Mouse (Mus musculus): ENCODE data around the gene Zbed6.
"Not testable (repeated sequence)": the region's sequence is repeated elsewhere in the genome, so short reads cannot be mapped to it uniquely, and the experiment has no call there.

Zbed6 gene

DNA sequence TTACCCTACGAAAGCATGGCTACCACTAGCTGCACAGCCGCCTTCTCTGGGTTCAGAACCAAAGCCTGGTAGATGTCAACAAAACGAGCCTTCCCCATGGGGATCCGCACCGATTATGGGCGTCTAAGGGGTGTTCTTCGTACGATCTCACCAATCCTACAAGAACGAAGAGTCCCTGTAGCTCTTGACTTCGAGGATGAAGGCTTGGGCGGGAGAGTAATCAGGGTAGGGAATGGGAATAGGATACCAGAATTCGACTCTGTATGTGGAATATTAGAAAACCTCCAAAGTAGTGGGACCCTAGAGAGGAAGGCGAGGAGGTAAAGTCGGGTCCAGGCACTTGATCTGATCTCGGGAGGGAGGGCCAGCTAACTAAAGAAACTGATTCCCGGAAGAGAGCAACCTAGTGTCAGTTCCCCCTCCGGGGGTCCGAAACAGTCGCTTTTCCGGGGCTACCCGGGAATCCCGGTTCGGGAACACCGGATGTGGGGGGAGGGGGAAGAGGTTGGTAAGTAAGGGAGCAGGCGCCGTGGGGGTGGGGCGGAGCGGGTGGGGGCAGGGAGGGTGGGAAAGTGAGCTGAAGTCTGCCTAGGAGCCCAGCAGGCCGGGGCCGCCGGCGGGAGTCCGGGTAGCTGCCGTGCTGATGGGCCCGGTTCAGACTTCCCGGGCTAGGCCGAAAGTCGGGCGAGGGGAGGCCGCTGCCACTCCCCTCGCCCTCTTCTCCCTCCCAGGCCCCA lies at the start of gene Zbed6:
Zbed6 (minus strand) TSS at position 420 of the 737 bp plus-strand sequence.
- peak; percentile 84 for DNase-seq

DNA sequence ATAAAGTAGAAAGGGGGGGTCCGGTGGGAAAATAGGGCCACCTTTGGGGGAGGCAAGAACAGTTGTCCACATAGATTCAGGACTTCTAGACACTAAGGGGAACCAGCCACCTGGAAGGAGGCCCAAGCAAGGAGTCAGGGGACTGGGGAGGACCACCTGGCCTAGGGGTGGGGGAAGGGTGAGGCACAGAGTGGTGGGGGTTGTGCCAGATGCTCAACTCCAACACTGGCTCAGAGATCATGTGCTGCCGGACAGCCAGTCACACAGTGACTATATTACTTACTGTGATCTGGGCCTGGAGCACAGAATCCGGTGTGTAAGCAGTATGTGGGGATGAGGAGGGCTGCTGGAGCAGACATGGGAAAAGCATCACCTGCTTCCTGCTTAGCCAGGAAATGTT lies 48.6 kb upstream of the Zbed6 start:
- DNase-seq = no peak

- DNase-seq = peak; percentile 74
Measured at GRCm38 (mm10) chr1:133701824-133702223, 41.1 kb upstream of the Zbed6 start.

GRCm38 (mm10) chr1:133697935-133698620 lies 37.4 kb upstream of the Zbed6 start:
- no peak for DNase-seq

GRCm38 (mm10) chr1:133695901-133696300 lies 35.2 kb upstream of the Zbed6 start:
- DNase-seq = peak; percentile 89

DNA sequence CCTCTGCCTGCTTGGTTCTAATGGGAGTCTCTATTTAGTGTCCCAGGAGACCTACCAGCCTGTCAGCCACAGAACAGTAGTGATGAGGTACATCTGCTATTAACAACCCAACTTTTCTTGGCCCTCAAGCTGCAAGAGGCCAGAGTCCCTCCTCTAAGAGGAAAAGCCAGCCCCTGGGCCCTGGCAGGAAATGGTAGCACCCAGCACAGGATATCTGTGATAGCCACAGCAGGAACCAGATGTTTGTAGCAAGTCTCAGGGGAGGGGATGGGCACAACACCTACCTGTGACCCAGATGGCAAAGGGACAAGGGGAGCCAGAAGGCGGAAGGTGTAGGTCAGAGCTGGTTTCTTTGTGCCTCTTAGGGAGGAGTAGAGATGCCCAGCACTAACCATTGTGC lies 34.2 kb upstream of the Zbed6 start:
- DNase-seq = peak; percentile 47

- no peak for DNase-seq
Measured at GRCm38 (mm10) chr1:133694301-133694700, 33.6 kb upstream of the Zbed6 start.

- DNase-seq = no peak
Measured at GRCm38 (mm10) chr1:133693536-133694114, 32.9 kb upstream of the Zbed6 start.

- no peak for DNase-seq
Measured at GRCm38 (mm10) chr1:133692195-133692594, 31.5 kb upstream of the Zbed6 start.

GRCm38 (mm10) chr1:133691046-133691445 lies 30.4 kb upstream of the Zbed6 start:
- DNase-seq = no peak

DNA sequence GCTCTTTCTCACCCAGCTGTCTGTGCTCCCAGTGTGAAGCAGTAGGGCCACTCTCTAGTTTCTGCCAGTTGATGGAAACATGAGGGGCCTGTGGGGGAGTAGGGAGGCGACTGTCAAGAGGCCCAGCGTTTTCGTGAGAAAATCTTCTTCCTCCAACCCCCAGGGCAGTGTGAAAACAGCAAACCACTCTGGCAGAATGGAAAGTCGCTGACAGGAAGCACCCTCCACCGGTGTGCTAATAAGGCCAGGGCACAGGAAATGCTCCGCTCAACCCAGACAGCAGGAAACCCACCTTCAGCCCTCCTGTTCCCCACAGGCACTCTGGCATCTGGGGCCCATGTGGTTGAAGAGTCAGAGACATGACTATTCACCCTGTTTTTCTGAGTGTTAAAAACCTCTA lies 29.2 kb upstream of the Zbed6 start, which contains the start of gene Lax1:
Lax1 (minus strand) TSS at position 212 of the 400 bp plus-strand sequence.
- DNase-seq = peak; percentile 38

- no peak for DNase-seq
Measured at GRCm38 (mm10) chr1:133688301-133688700, 27.6 kb upstream of the Zbed6 start.

DNA sequence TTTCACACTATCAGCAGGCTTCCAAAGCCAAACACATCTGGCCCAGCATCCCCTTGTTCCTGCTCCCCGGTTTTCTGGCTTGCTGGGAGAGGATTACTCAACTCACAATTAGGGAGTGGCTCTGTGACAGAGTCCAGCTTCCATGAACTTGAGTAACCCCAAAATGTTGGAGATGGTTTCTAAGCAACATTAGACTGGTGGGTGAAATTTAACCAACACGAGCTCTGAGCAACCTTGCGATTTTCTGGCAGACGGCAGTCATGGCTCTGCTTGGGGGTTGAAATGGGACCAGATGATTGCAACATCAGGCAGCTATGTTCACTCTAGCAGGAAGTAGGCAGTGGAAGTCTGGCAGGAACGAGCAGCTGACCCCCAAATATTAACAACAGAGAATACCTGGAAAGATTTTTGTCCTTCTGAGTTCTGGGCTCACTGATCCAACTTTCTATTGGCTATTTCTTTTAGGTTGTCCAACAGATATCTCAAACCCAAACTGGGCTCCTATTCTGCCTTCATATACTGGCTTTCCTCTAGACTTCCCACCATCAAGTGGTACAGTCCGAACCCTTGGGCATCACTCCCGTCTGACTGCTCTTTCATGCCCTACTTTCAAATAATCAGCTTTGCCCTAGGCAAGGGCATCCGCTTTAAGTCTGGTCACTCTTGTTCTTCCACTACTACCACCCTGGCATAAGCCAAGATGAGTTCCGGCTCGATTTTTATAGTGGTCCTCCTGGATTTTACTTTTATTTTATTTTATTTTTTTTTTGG lies 25.2 kb upstream of the Zbed6 start:
- peak; percentile 84 for DNase-seq

DNA sequence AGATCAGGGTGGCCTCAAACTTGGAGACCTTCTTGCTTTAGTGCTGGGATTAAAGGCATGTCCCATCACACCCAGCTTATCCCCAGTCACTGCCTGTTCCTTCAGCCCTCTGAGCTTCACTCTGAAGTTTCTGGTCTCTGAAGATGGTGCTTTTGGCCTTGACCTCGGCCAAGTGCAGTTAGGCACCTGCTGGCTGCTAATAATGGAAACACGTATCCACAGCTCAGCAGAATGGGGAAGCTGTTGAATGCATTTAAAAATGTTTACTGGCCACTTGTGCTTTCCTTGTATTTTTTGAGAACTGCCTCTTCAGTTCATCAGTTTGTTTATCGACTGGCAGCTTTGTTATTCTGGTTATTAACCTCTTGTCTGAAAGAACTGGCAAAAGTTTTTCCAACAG lies 11.1 kb upstream of the Zbed6 start:
- no peak for DNase-seq

DNA sequence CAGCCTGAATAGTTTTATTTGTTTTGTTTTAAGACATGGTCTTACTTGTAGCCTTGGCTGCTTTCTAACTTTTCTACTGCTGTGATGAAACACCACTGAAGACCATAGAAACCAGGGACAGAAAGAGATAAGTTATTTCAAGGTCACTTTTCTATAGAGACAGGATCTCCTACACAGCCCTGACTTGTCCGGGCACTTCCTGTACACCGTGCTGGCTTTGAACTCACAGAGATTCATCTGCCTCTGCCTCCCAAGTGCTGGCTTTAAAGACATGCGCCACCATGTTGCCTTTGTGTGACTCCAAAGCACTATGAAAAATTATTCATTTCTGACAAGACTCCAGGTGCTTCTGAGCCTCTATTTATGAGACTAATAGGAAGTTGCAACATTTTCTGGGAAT lies 10.6 kb upstream of the Zbed6 start:
- DNase-seq = no peak

DNA sequence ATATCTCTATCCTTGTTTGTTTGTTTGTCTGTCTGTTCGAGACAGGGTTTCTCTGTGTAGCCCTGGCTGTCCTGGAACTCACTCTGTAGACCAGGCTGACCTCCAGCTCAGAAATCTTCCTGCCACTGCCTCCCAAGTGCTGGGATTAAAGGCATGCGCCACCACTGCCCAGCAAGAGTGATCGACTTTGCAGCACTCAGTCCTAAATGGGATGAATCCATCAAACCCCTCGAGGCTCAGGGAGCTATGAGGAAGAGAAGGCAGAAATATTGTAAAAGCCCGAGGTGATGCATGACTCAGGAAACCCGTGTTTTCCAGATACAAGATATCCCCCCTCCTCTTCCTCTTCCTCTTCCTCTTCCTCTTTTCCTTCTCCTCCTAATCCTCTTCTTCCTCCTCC lies 10.1 kb upstream of the Zbed6 start:
- DNase-seq = no peak

DNA sequence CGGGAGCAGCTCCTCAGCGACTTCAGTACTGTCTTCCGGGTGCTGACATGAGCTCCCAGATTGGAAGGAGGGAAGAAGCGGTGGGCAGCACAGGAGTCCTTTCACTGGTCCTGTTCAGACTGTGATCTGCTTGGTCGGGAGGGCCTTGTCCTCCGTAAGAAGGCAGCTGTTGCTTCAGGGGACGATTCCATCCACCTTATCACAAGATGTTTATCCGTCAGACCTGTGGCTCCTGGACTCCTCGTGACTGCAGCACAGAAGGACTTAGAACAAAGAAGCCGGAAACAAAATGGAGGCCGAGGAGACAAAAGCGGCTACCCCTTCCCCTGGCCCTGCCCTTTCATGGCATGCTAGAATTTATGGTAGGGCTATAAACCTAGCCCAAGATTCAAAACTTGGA lies 9.5 kb upstream of the Zbed6 start:
- DNase-seq = no peak

DNA sequence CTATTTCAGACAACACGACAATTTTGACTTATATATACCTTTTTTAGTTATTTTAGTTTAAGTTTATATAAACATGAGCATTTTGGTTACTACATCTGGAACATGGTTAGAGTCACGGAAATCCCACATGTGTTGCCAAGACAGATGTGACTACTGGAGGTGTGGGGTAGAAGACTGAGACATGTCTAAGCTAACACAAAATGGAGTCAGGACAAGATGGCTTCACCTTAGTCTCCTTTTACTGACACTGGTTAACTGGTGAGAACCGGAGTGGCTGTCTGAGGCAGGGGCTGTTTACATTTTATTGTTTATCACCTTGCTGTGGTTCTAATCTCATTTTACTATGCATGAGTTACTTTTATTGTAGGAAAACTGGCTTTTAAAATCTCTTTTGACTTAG lies 7.9 kb upstream of the Zbed6 start:
- DNase-seq = no peak

DNA sequence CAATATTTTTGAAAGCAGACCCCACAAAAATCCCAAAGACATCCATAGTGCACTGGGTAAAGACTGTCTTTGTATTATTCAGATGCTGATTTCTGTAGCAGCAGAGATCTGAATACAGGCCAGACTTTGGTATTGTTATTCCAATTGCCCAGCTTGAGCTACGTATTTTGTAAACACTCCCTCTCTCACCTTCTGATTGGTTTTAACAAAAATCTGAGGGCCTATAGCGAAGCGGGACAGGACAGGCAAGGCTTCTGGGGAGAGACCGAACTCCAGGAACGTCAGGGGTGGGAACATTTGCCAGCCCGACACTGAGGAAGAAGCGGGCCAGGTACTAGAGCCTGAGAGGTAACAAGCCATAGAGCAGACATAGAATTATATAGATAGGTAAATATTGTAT lies 7.0 kb upstream of the Zbed6 start:
- DNase-seq = no peak

- DNase-seq = not testable (repeated sequence)
Measured at GRCm38 (mm10) chr1:133665713-133666112, 5.0 kb upstream of the Zbed6 start.

DNA sequence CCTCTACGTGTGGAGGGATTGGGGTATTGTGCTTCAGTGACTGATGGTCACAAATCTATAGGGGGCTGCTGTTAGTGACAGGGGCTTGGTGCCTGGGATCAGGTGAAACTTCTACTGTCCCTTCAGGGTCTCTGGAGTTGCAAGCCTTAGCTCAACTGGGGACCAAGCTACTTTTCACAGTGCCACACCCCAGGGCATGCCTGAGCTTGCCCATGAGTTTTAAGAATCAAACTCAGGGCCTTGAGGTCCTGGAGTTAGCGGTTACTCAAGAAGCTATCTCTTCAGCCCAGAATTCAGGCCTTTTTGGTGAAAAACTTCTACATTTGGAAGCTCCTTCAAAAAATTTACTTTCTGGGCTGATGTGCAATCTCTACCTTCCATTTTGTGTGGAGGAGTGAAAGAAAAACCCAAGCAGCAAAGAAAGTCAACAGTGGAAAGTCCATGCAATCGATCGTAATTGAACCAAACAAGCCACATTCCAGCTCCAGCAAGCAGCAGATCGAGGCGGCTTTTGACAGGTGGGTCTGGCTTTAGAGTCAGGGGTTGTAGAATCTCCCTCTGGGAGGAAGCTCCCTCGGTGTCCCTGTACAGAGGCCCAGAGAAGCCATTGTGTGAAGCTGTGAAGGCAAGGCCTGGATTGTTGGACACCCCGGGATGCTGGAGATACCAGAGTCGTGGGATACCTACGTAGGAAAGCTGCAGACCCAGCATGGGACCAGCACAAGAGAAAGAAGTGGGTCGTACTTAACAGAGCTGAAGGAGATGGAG lies 3.7 kb upstream of the Zbed6 start:
- DNase-seq = no peak

GRCm38 (mm10) chr1:133663427-133663826 lies 2.7 kb upstream of the Zbed6 start:
- no peak for DNase-seq

Data from lung, postnatal 36 days (tissue).